Mouse (Mus musculus) liver, embryonic 15.5 days (tissue): ENCODE data around the gene Tubg2. TPM values are rescaled to one million over a fixed set of nuclear protein-coding genes. Genes with fewer than 3 reads are reported as not detected.

Experiments
- ATAC-seq: fragments of 200-750 bp; cut with Nextera tagmentation; 2 replicates; pipeline ENCODE4 v1.8.0; 2017; ENCODE audit warnings: moderate number of reproducible peaks, mild to moderate bottlenecking, moderate library complexity; ENCODE audit not compliant: insufficient read depth
- H3K27ac ChIP-seq: fragments of 300-500 bp; sonication (generic); replicated peaks from 2 replicates; pipeline ENCODE4 v1.5.1; 2015; ENCODE audit warnings: mild to moderate bottlenecking, inconsistent platforms
- H3K27me3 ChIP-seq: fragments of 300-500 bp; sonication (generic); 2 replicates; pipeline ENCODE4 v1.6.1; 2015; ENCODE audit warnings: mild to moderate bottlenecking, inconsistent platforms
- H3K36me3 ChIP-seq: fragments of 300-500 bp; sonication (generic); replicated peaks from 2 replicates; pipeline ENCODE4 v1.6.1; 2015; ENCODE audit warnings: moderate library complexity, mild to moderate bottlenecking, inconsistent platforms
- H3K4me1 ChIP-seq: fragments of 300-500 bp; sonication (generic); replicated peaks from 2 replicates; pipeline ENCODE4 v1.6.1; 2015; ENCODE audit warnings: inconsistent platforms
- H3K4me2 ChIP-seq: fragments of 300-500 bp; sonication (generic); 2 replicates; pipeline ENCODE4 v1.6.1; 2015; ENCODE audit warnings: moderate library complexity, mild to moderate bottlenecking, inconsistent platforms
- H3K4me3 ChIP-seq: fragments of 300-500 bp; sonication (generic); replicated peaks from 2 replicates; pipeline ENCODE4 v1.5.1; 2015; ENCODE audit warnings: mild to moderate bottlenecking, inconsistent platforms
- H3K9ac ChIP-seq: fragments of 300-500 bp; sonication (generic); 2 replicates; pipeline ENCODE4 v1.6.1; 2015; ENCODE audit warnings: moderate library complexity, mild to moderate bottlenecking, inconsistent platforms
- H3K9me3 ChIP-seq: fragments of 300-500 bp; sonication (generic); replicated peaks from 2 replicates; pipeline ENCODE4 v1.6.1; 2016; ENCODE audit warnings: inconsistent platforms
- WGBS: fragments of 180-500 bp; shearing (Covaris S2); methylation state at CpG from one replicate; pipeline ENCODE4 v1.1.7; 2015; ENCODE audit warnings: mixed read lengths; ENCODE audit not compliant: insufficient replicate concordance; 5-methylcytosine and 5-hydroxymethylcytosine counted together
- polyA plus RNA-seq: library from polyadenylated mRNA; unstranded; fragments of >200 nt; fragmentation: Nextera tagmentation; extraction: Ambion mirVana; gene quantifications from 2 replicates; pipeline ENCODE4 v1.2.1, GENCODE M21; 2015

The Tubg2 gene
- polyA plus RNA-seq, 1 experiment from 2014 or later = 0.05 TPM

DNA sequence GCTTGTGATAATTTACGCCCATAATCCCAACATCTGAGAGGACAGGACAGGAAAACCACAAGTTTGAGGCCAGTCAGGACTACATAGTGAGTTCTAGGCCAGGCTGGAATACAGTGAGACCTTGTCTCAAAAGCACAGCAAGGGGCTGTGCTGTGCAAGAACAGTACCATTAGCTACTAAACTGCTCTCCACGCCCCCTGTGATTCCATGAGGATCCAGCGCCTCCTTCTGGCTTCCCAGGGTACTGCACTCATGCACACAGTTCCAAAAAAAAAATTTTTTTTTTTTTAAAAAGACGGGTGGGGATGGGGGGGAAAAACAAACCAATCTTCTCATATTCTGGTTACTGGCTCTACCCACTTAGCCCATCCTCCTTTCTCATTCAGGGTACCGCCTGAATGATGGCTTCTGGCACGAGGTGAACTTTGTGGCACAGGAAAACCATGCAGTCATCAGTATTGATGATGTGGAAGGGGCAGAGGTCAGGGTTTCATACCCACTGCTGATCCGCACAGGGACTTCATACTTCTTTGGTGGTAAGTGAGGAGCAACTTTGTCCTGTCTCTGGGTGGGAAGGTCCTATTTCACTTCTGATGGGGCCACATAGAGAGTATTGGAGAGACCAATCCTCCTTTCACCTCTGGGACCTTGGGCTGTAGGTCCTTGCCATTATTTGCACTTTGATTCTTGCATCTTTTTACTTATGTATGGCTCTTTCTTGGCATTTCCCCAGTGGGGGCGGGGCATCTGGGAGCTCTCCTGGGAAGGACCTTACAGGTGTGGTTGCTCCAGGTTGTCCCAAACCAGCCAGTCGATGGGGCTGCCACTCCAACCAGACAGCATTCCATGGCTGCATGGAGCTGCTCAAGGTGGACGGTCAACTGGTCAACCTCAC lies 25.4 kb downstream of the Tubg2 start:
- H3K27ac ChIP-seq = no peak overlapping the region
- peaks cover 11% of the 10 kb centered on the region for H3K4me1 ChIP-seq
- H3K4me3 ChIP-seq = no peak overlapping the region
- no peak overlapping the region for H3K9ac ChIP-seq
- no peak for ATAC-seq
- no peak overlapping the region for H3K4me2 ChIP-seq
- no peaks in the 10 kb centered on the region for H3K36me3 ChIP-seq
- WGBS = 29% methylated on average over 10 of the region's 10 CpGs
- no peaks in the 10 kb centered on the region for H3K9me3 ChIP-seq
- peaks cover 82% of the 10 kb centered on the region for H3K27me3 ChIP-seq

GRCm38 (mm10) chr11:101181961-101182360 lies 26.3 kb downstream of the Tubg2 start:
- Histone ChIP-seq H3K9me3 (no peaks in the 10 kb centered on the region), H3K4me1 (peaks cover 6% of the 10 kb centered on the region; the same call in 1 of the 2 replicates), H3K27me3 (peaks cover 73% of the 10 kb centered on the region), H3K27ac (no peak overlapping the region), H3K4me2 (no peak overlapping the region), H3K36me3 (no peaks in the 10 kb centered on the region), H3K4me3 (no peak overlapping the region), H3K9ac (no peak overlapping the region)
- 81% methylated on average over 11 of the region's 11 CpGs for WGBS
- ATAC-seq = no peak

DNA sequence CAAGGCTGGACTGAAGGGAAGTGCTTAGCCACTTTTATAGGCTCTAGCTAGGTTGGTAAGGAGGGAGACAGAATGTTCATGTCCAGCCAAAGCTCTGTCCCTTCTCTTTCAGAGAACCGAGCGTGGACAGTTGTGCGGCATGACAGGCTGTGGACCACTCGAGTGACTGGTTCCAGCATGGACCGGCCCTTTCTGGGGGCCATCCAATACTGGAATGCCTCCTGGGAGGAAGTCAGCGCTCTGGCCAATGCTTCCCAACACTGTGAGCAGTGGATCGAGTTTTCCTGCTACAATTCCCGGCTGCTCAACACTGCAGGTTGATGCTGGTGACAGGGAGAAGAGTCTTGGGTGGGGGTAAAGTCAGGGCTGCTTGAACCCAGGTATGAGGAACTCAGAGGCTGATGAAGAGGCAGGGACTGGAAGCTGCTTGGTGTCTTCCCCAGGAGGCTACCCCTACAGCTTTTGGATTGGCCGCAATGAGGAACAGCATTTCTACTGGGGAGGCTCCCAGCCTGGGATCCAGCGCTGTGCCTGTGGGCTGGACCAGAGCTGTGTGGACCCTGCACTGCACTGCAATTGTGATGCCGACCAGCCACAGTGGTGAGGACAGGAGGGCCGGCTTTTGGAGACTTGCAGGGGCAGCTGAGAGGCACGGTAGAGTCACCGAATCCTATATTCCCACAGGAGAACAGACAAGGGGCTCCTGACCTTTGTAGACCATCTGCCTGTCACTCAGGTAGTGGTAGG lies 27.2 kb downstream of the Tubg2 start:
- H3K4me1 ChIP-seq = peaks cover 4% of the 10 kb centered on the region; the same call in 1 of the 2 replicates
- WGBS = 68% methylated on average over 14 of the region's 14 CpGs
- H3K9me3 ChIP-seq = no peaks in the 10 kb centered on the region
- no peaks in the 10 kb centered on the region for H3K36me3 ChIP-seq
- no peak overlapping the region for H3K4me3 ChIP-seq
- H3K9ac ChIP-seq = no peak overlapping the region
- no peak for ATAC-seq
- peaks cover 63% of the 10 kb centered on the region for H3K27me3 ChIP-seq
- no peak overlapping the region for H3K4me2 ChIP-seq
- no peak overlapping the region for H3K27ac ChIP-seq

DNA sequence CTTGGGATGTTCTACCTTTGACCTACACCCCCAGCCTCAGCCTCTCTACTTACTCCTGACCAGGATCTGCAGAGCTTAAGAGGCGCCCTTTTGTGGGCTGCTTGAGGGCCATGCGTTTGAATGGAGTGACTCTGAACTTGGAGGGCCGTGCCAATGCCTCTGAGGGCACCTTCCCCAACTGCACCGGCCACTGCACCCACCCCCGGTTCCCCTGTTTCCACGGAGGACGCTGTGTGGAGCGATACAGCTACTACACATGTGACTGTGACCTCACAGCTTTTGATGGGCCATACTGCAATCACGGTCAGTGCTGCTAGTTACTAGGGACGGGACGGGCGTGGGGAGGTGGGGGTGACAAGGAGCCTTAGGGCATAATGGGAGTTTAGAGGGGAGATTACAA lies 29.3 kb downstream of the Tubg2 start:
- Histone ChIP-seq H3K9ac (no peak overlapping the region), H3K27ac (no peak overlapping the region), H3K9me3 (no peaks in the 10 kb centered on the region), H3K4me3 (no peak overlapping the region), H3K4me2 (no peak overlapping the region), H3K4me1 (peaks cover 18% of the 10 kb centered on the region), H3K27me3 (peaks cover 45% of the 10 kb centered on the region), H3K36me3 (no peaks in the 10 kb centered on the region)
- no peak for ATAC-seq
- WGBS = 76% methylated on average over 12 of the region's 12 CpGs

GRCm38 (mm10) chr11:101185441-101185840 lies 29.7 kb downstream of the Tubg2 start:
- Histone ChIP-seq H3K4me1 (peaks cover 23% of the 10 kb centered on the region), H3K9me3 (no peaks in the 10 kb centered on the region), H3K27ac (no peak overlapping the region), H3K9ac (no peak overlapping the region), H3K36me3 (no peaks in the 10 kb centered on the region), H3K4me3 (no peak overlapping the region), H3K4me2 (no peak overlapping the region), H3K27me3 (peaks cover 40% of the 10 kb centered on the region)
- 69% methylated on average over 4 of the region's 4 CpGs for WGBS
- no peak for ATAC-seq

DNA sequence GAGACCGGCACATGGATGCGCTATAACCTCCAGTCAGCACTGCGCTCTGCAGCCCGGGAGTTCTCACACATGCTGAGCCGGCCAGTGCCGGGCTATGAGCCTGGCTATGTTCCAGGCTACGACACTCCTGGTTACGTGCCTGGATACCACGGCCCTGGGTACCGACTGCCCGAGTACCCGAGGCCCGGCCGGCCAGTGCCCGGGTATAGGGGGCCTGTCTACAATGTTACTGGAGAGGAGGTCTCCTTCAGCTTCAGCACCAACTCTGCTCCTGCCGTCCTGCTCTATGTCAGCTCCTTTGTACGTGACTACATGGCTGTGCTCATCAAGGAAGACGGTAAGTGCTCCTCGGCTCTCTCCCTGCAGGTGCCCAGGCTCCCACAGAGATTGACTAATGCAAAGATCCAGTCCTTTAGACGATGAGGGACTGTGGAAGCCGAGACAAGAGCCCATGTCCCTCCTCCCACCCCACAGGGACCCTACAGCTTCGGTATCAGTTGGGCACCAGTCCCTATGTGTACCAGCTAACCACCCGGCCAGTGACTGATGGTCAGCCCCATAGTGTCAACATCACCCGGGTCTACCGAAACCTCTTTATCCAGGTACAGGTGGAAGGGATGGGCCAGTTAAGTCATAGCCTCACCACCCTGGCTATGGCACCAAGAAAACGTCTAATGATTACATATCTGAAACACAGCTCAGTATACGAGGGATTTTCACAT lies 31.0 kb downstream of the Tubg2 start:
- Histone ChIP-seq H3K27me3 (peaks cover 30% of the 10 kb centered on the region), H3K4me1 (peaks cover 36% of the 10 kb centered on the region), H3K9me3 (no peaks in the 10 kb centered on the region), H3K36me3 (no peaks in the 10 kb centered on the region), H3K27ac (no peak overlapping the region), H3K4me2 (no peak overlapping the region), H3K4me3 (no peak overlapping the region), H3K9ac (no peak overlapping the region)
- ATAC-seq = no peak
- WGBS = 84% methylated on average over 27 of the region's 27 CpGs

DNA sequence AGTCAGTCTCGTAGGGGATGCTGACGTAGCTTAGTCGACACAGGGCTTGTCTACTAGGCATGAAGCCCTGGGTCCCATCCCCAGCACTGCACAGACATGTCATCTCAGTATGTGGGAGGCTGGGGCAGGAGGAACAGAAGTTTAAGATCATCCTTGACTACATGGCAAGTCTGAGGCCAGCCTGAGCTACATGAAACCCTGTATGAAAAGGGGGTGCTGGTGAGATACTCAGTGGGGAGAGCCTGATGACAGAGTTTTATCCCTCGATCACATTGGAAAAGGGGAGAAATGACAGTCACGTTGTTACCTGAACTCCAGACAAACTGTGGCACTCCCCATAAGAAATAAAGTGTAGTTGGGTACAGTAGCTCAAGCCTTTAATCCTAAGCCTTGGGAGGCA lies 31.8 kb downstream of the Tubg2 start:
- H3K27me3 ChIP-seq = peaks cover 21% of the 10 kb centered on the region
- H3K9ac ChIP-seq = no peak overlapping the region
- no peak overlapping the region for H3K4me3 ChIP-seq
- H3K4me2 ChIP-seq = no peak overlapping the region
- peaks cover 3% of the 10 kb centered on the region for H3K36me3 ChIP-seq
- no peak for ATAC-seq
- no peaks in the 10 kb centered on the region for H3K9me3 ChIP-seq
- peaks cover 41% of the 10 kb centered on the region for H3K4me1 ChIP-seq
- H3K27ac ChIP-seq = no peak overlapping the region
- WGBS = 83% methylated on average over 5 of the region's 5 CpGs

- H3K9me3 ChIP-seq = no peaks in the 10 kb centered on the region
- H3K9ac ChIP-seq = no peak overlapping the region
- H3K4me2 ChIP-seq = no peak overlapping the region
- peaks cover 14% of the 10 kb centered on the region; the same call in 1 of the 2 replicates for H3K27me3 ChIP-seq
- no peak overlapping the region for H3K4me3 ChIP-seq
- H3K27ac ChIP-seq = peak overlapping the region; percentile 91; the same call in 1 of the 2 replicates
- peaks cover 10% of the 10 kb centered on the region for H3K36me3 ChIP-seq
- ATAC-seq = no peak
- H3K4me1 ChIP-seq = peaks cover 41% of the 10 kb centered on the region
- 85% methylated on average over 11 of the region's 11 CpGs for WGBS
Measured at GRCm38 (mm10) chr11:101188166-101188805, 32.6 kb downstream of the Tubg2 start.

GRCm38 (mm10) chr11:101189495-101190180 lies 33.9 kb downstream of the Tubg2 start:
- no peaks in the 10 kb centered on the region for H3K9me3 ChIP-seq
- peak overlapping the region; percentile 91 for H3K27ac ChIP-seq
- 8% methylated on average over 6 of the region's 6 CpGs for WGBS
- peak overlapping the region; percentile 66 for H3K4me2 ChIP-seq
- peak; percentile 97 for ATAC-seq
- peaks cover 3% of the 10 kb centered on the region; the same call in 1 of the 2 replicates for H3K27me3 ChIP-seq
- H3K4me3 ChIP-seq = peak overlapping the region; percentile 23
- peak overlapping the region; percentile 43; the same call in 1 of the 2 replicates for H3K9ac ChIP-seq
- peaks cover 41% of the 10 kb centered on the region for H3K4me1 ChIP-seq
- H3K36me3 ChIP-seq = peaks cover 21% of the 10 kb centered on the region
